Mouse (Mus musculus): Measurements from ENCODE around the gene Gm14147. TPM values are rescaled to one million over a fixed set of nuclear protein-coding genes. Genes with fewer than 3 reads are reported as not detected.
"Not testable (repeated sequence)": the region's sequence is repeated elsewhere in the genome, so short reads cannot be mapped to it uniquely, and the experiment has no call there.

Gm14147 gene
- polyA plus RNA-seq (2015; fragmentation: Nextera tagmentation; extraction: Ambion mirVana), result not detected in 2 replicates

DNA sequence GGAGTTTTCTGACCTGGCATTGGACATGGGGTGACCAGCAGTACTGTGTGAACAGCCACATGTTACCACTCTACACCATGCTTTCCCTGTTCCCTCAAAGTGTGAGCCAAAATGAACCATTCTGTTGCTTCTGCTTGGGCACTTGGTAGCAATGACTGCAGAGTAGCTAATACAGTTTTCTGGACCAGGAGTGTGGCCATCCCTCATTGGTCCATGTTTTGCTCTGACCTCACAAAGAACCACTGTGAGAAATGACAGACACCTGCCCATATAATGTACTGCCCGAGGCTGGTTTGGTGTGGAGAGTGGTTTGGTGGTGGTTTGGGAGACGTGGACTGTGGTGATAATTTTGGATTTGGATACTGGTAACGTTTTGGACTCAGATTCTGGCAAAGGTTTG lies at the start of gene Gm14147:
Gm14147 (plus strand) TSS at position 301 of the 400 bp plus-strand sequence.
- no CpG with 5 or more reads among the region's 3 CpGs for WGBS
- not testable (repeated sequence) for H3K4me2 ChIP-seq; ATAC-seq (replicated peaks; ENCODE audit: low FRiP score); H3K36me3 ChIP-seq; H3K27ac ChIP-seq; H3K9me3 ChIP-seq (replicated peaks); H3K4me1 ChIP-seq; H3K4me3 ChIP-seq (replicated peaks); H3K9ac ChIP-seq; H3K27me3 ChIP-seq

DNA sequence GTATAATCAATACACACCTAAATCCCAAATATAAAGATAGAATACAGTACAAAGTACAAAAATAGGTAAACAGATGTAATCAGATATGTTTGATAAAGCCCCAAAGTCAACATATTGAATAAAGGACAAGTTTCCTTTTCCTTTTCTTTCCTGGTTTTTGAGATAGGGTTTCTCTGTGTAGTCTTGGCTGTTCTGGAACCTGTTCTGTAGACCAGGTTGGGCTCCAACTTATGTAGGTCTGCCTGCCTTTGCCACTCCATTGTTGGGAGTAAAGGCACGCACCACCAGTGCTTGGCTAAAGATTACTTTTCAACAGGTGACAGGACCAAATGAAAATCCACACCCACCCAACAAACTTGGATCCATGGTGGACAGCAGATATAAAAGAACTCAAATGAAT lies 41.4 kb upstream of the Gm14147 start:
- no peak overlapping the region for H3K27ac ChIP-seq
- no peak for ATAC-seq (replicated peaks; ENCODE audit: low FRiP score)
- H3K9ac ChIP-seq, result no peak overlapping the region
- H3K36me3 ChIP-seq, result no peaks in the 10 kb centered on the region
- H3K4me1 ChIP-seq, result no peaks in the 10 kb centered on the region
- no peak overlapping the region for H3K4me3 ChIP-seq (replicated peaks)
- no peaks in the 10 kb centered on the region for H3K27me3 ChIP-seq
- WGBS, result 74% methylated on average over 1 of the region's 1 CpGs
- H3K9me3 ChIP-seq (replicated peaks), result no peaks in the 10 kb centered on the region
- no peak overlapping the region for H3K4me2 ChIP-seq

DNA sequence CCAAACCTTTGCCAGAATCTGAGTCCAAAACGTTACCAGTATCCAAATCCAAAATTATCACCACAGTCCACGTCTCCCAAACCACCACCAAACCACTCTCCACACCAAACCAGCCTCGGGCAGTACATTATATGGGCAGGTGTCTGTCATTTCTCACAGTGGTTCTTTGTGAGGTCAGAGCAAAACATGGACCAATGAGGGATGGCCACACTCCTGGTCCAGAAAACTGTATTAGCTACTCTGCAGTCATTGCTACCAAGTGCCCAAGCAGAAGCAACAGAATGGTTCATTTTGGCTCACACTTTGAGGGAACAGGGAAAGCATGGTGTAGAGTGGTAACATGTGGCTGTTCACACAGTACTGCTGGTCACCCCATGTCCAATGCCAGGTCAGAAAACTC lies 5.8 kb upstream of the Gm14147 start, which contains the start of gene Gm14151:
Gm14151 (minus strand) TSS at position 101 of the 400 bp plus-strand sequence.
- not testable (repeated sequence) for H3K9ac ChIP-seq; H3K27ac ChIP-seq; ATAC-seq (replicated peaks; ENCODE audit: low FRiP score); H3K4me2 ChIP-seq; H3K4me1 ChIP-seq; H3K9me3 ChIP-seq (replicated peaks); H3K27me3 ChIP-seq; H3K36me3 ChIP-seq; H3K4me3 ChIP-seq (replicated peaks)
- WGBS, result no CpG with 5 or more reads among the region's 3 CpGs

Other genes starting within 250 kb of the Gm14147 start
- 62.3 and 63.5 TPM in 2 replicates for gene Abhd12, start 193.5 kb upstream of the Gm14147 start, polyA plus RNA-seq (2015; fragmentation: Nextera tagmentation; extraction: Ambion mirVana)
- 49.3 TPM in 2 replicates for gene Gins1, start 192.8 kb upstream of the Gm14147 start, polyA plus RNA-seq (2015; fragmentation: Nextera tagmentation; extraction: Ambion mirVana)
- gene Ninl, start 58.9 kb upstream of the Gm14147 start, polyA plus RNA-seq (2015; fragmentation: Nextera tagmentation; extraction: Ambion mirVana), result 14.0 and 14.7 TPM in 2 replicates
- gene Nanp, start 58.8 kb upstream of the Gm14147 start, polyA plus RNA-seq (2015; fragmentation: Nextera tagmentation; extraction: Ambion mirVana), result 48.1 and 54.6 TPM in 2 replicates
- gene Gm14151, start 5.9 kb upstream of the Gm14147 start, polyA plus RNA-seq (2015; fragmentation: Nextera tagmentation; extraction: Ambion mirVana), result not detected in 2 replicates

All from kidney, embryonic 15.5 days (tissue).